Mouse (Mus musculus) layer of hippocampus, postnatal 36 days (tissue): ENCODE results near the gene Izumo2. TPM values are rescaled to one million over a fixed set of nuclear protein-coding genes. Genes with fewer than 3 reads are reported as not detected.

Source experiments
- total RNA-seq, 2 experiments: library from RNA; stranded (reverse); gene quantifications; 2 replicates each; pipeline ENCODE4 v1.2.3; 2021

The Izumo2 gene
- total RNA-seq, 2 experiments from 2014 or later, result not detected

Other genes with a start within 250 kb of the Izumo2 start
- gene Aspdh, start 243.4 kb upstream of the Izumo2 start, total RNA-seq, result 10 to 100 TPM; 13.3 to 21.6 TPM
- gene Josd2, start 240.8 kb upstream of the Izumo2 start, total RNA-seq, result 100 to 1,000 TPM in 1 of 2 experiments, 10 to 100 TPM in 1; 94.5 to 102 TPM
- 100 to 1,000 TPM; 205 to 215 TPM for gene Emc10, start 212.2 kb upstream of the Izumo2 start, total RNA-seq
- gene Fam71e1, start 212.2 kb upstream of the Izumo2 start, total RNA-seq, result 10 to 100 TPM; 14.3 to 15.7 TPM
- gene Mybpc2, start 184.1 kb upstream of the Izumo2 start, total RNA-seq, result under 1 TPM in 1 of 2 experiments, not detected in 1; 0.12 TPM
- gene Spib, start 176.7 kb upstream of the Izumo2 start, total RNA-seq, result under 1 TPM in 1 of 2 experiments, not detected in 1; 0.13 TPM
- 1 to 10 TPM; 6.2 to 8.7 TPM for gene Pold1, start 159.9 kb upstream of the Izumo2 start, total RNA-seq
- 10 to 100 TPM; 58.7 to 62.1 TPM for gene Nr1h2, start 154.8 kb upstream of the Izumo2 start, total RNA-seq
- under 1 TPM in 1 of 2 experiments, not detected in 1; 0.25 TPM for gene Napsa, start 136.4 kb upstream of the Izumo2 start, total RNA-seq
- gene Kcnc3, start 118.1 kb upstream of the Izumo2 start, total RNA-seq, result 100 to 1,000 TPM; 175 to 188 TPM
- gene Myh14, start 37.9 kb upstream of the Izumo2 start, total RNA-seq, result 10 to 100 TPM; 27.7 to 28.1 TPM
- 10 to 100 TPM; 31.8 to 34.8 TPM for gene Vrk3, start 39.7 kb downstream of the Izumo2 start, total RNA-seq
- under 1 TPM; 0.22 to 0.38 TPM for gene Zfp473, start 42.3 kb downstream of the Izumo2 start, total RNA-seq
- gene Nup62, start 107.3 kb downstream of the Izumo2 start, total RNA-seq, result 10 to 100 TPM; 29.7 to 30.6 TPM
- 1 to 10 TPM; 1.1 to 2.5 TPM for gene Il4i1, start 107.6 kb downstream of the Izumo2 start, total RNA-seq
- gene Atf5, start 107.9 kb downstream of the Izumo2 start, total RNA-seq, result 10 to 100 TPM; 26.3 to 28.9 TPM
- 10 to 100 TPM; 78.8 to 80.6 TPM for gene Akt1s1, start 140.2 kb downstream of the Izumo2 start, total RNA-seq
- 10 to 100 TPM; 63.7 to 64.6 TPM for gene Tbc1d17, start 140.3 kb downstream of the Izumo2 start, total RNA-seq
- 10 to 100 TPM; 27.1 to 27.2 TPM for gene Pnkp, start 148.4 kb downstream of the Izumo2 start, total RNA-seq
- gene Ptov1, start 161.0 kb downstream of the Izumo2 start, total RNA-seq, result 100 to 1,000 TPM; 346 to 359 TPM
- gene Med25, start 184.0 kb downstream of the Izumo2 start, total RNA-seq, result 100 to 1,000 TPM in 1 of 2 experiments, 10 to 100 TPM in 1; 97.2 to 113 TPM
- gene Fuz, start 187.3 kb downstream of the Izumo2 start, total RNA-seq, result 10 to 100 TPM; 23.8 to 29.1 TPM
- 100 to 1,000 TPM; 295 to 305 TPM for gene Ap2a1, start 220.8 kb downstream of the Izumo2 start, total RNA-seq
- gene Tsks, start 234.5 kb downstream of the Izumo2 start, total RNA-seq, result under 1 TPM; 0.87 to 0.88 TPM